11 mouse cellular contexts compared by ENCODE assay signal in genomic region chr2:60018875-60019501, GRCm38 (mm10).
DNase-seq lines count a peak whose midpoint lies in the region; ATAC-seq and TF ChIP-seq lines count a peak whose summit lies in the region.
"Had no signal": no experiment of that assay in that cellular context is flagged by ENCODE, and none has a peak within 500 bp of the region (broad histone marks: within the 10 kb centered on the region; RNA-seq: fewer than 3 reads in every experiment).

No protein-coding gene starts in this region.

- DNase-seq in intestine, embryonic 14.5 days (ENCODE audit: low spot score), result peak; percentile 43
- DNase-seq in thymus, postnatal 10 days (ENCODE audit: low spot score in 2 of 2), result peak; percentile 21 to 35
- DNase-seq in cerebellum, adult 9-11 months, result no peak
- no peak for DNase-seq in gastrocnemius, postnatal 36 days
- no peak for DNase-seq in left cerebral cortex, adult 11 months (ENCODE audit: low spot score)
- DNase-seq: left cerebral cortex, postnatal 4 days; right cerebral cortex, postnatal 14 days had no signal

- H3K9me3 ChIP-seq in intestine, embryonic 14.5 days (ENCODE audit: control insufficient read depth, low read length), result no peaks in the 10 kb centered on the region
- H3K9me3 ChIP-seq in intestine, postnatal 0 days (ENCODE audit: control insufficient read depth), result no peaks in the 10 kb centered on the region

- H3K4me3 ChIP-seq in intestine, embryonic 14.5 days (ENCODE audit: low read depth, low read length), result no peak overlapping the region
- H3K4me3 ChIP-seq in intestine, postnatal 0 days (ENCODE audit: low read depth, low read length), result no peak overlapping the region
- H3K4me3 ChIP-seq in brown adipose tissue, adult 24 weeks (ENCODE audit: insufficient read depth, low read depth, low read length), result no peak overlapping the region

- intact Hi-C loops in gastrocnemius, postnatal 36 days (cut with DNase I), result no loop called here

- H3K9ac ChIP-seq in intestine, embryonic 14.5 days (ENCODE audit: low read length), result no peak overlapping the region
- H3K9ac ChIP-seq in intestine, postnatal 0 days (ENCODE audit: low read depth, low read length), result no peak overlapping the region

- H3K27me3 ChIP-seq in intestine, embryonic 14.5 days (replicated peaks; ENCODE audit: control insufficient read depth, insufficient read depth, low read length), result no peaks in the 10 kb centered on the region
- H3K27me3 ChIP-seq in intestine, postnatal 0 days (replicated peaks; ENCODE audit: control insufficient read depth, insufficient read depth, low read length), result no peaks in the 10 kb centered on the region

- H3K4me1 ChIP-seq in intestine, embryonic 14.5 days (replicated peaks; ENCODE audit: control insufficient read depth, insufficient read depth, low read length), result no peaks in the 10 kb centered on the region
- no peaks in the 10 kb centered on the region for H3K4me1 ChIP-seq in intestine, postnatal 0 days (replicated peaks; ENCODE audit: control insufficient read depth, insufficient read depth, low read length)
- H3K4me1 ChIP-seq in brown adipose tissue, adult 24 weeks (ENCODE audit: control insufficient read depth, insufficient read depth, insufficient read length, low read length), result peaks cover 2% of the 10 kb centered on the region; the same call in 1 of the 2 replicates

- WGBS in intestine, embryonic 14.5 days, result 85% methylated on average over 10 of the region's 10 CpGs
- WGBS in intestine, postnatal 0 days, result 86% methylated on average over 10 of the region's 10 CpGs

- TF ChIP-seq CTCF in intestine, postnatal 0 days (IDR thresholded peaks at IDR 0.05; ENCODE audit: low read depth), result no peak

- no peak overlapping the region for H3K27ac ChIP-seq in intestine, embryonic 14.5 days (ENCODE audit: low read depth)
- H3K27ac ChIP-seq in intestine, postnatal 0 days (ENCODE audit: low read depth, low read length), result no peak overlapping the region
- peak overlapping the region; percentile 39; the same call in 1 of the 2 replicates for H3K27ac ChIP-seq in brown adipose tissue, adult 24 weeks (replicated peaks; ENCODE audit: low read depth, low read length)

- H3K36me3 ChIP-seq in intestine, embryonic 14.5 days (ENCODE audit: control insufficient read depth, insufficient read depth, low read length), result 0 out of 2 replicates have a peak, but pooled peaks cover 2% of the 10 kb centered on the region
- H3K36me3 ChIP-seq in intestine, postnatal 0 days (ENCODE audit: control insufficient read depth, insufficient read depth), result no peaks in the 10 kb centered on the region; the same call in 1 of the 2 replicates

- ATAC-seq in intestine, embryonic 14.5 days (replicated peaks; ENCODE audit: low FRiP score, low TSS enrichment, low read depth), result no peak
- no peak for ATAC-seq in intestine, postnatal 0 days
- ATAC-seq in megakaryocyte, adult 5-6 weeks (ENCODE audit: poor library complexity, severe bottlenecking), result peak; percentile 94
- ATAC-seq: midbrain, embryonic 16.5 days had no signal

- H3K4me2 ChIP-seq in intestine, embryonic 14.5 days (ENCODE audit: low read length), result no peak overlapping the region
- H3K4me2 ChIP-seq in intestine, postnatal 0 days (replicated peaks; ENCODE audit: low read depth), result no peak overlapping the region

Comparison
In these comparisons a context has a peak if more than half of its experiments do, and no peak if none do; other contexts are left out.
1. DNase-seq: peak in intestine, embryonic 14.5 days (single experiment) and thymus, postnatal 10 days (2 of 2); none in cerebellum, adult 9-11 months (single experiment), gastrocnemius, postnatal 36 days (0 of 2) and left cerebral cortex, adult 11 months (single experiment).